Mouse (Mus musculus) sigmoid colon, adult 10 weeks (tissue): Measurements from ENCODE around the gene Gm3642. TPM values are rescaled to one million over a fixed set of nuclear protein-coding genes. Genes with fewer than 3 reads are reported as not detected.

ENCODE experiments used
- polyA plus RNA-seq: library from polyadenylated mRNA; stranded (reverse); fragments of 350-450 nt; fragmentation: Illumina TruSeq; extraction: RNeasy Lipid Tissue Mini Kit (QIAGEN cat#74804); gene quantifications from one replicate; pipeline ENCODE4 v1.2.3, GENCODE M21; 2014; ENCODE audit warnings: low read depth, low replicate concordance

Gene Gm3642
- not detected for polyA plus RNA-seq

DNA sequence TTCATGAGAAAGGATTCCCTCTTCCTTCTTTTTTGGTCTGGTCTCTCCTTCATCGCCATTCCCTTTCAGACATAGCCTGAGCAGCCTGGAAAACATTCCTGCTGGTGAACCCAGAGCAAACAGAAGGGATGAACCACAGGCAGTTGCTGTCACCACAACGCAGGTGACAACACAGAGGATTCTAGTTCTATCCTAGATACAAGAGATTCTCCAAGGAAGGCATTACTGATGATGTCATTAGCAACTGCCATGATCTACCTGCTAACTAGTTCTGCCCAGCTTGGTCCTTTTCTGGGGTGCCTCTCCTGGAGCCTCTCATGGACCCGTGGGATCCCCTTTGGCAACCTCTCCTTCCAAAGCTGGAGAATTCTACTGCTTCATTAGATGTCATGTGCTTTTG is at the start of gene Gm3642:
TSS of gene Gm3642 (minus strand) at position 101 of the 400 bp plus-strand sequence.

DNA sequence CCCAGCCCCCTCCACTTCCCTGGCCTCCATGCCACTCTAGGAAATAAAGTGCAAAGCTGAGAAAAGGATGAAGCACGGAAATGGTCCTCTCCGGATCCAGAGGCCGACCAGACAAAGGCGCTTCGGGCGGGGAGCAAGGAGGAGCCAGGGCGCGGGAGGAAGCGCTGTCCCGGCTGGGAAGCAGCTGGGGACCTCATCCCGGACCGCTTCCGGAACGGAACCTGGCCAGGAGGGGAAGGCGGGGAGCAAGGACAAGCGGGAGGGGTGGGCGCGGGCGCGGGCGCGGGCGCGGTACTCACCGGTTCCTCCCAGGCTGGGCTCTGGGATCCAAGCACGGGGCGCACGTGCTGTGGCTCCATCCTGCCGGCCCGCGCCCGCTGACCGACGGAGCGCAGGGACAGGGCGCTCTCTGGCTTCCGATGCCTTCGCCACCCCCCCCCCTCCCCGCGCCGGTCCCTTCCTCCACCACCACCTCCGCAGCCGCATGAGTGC is 49.5 kb upstream of the Gm3642 start, which contains the start of gene Gm3667:
TSS of gene Gm3667 (minus strand) at position 442 of the 492 bp plus-strand sequence.

Other genes starting within 250 kb of the Gm3642 start
- 0.28 TPM for gene Gm3629, start 249.7 kb downstream of the Gm3642 start, polyA plus RNA-seq
- gene Gm3460, start 217.9 kb downstream of the Gm3642 start, polyA plus RNA-seq = not detected
- not detected for gene Gm10251, start 156.1 kb downstream of the Gm3642 start, polyA plus RNA-seq
- gene Gm8050, start 120.1 kb downstream of the Gm3642 start, polyA plus RNA-seq = not detected
- gene Gm3636, start 98.0 kb downstream of the Gm3642 start, polyA plus RNA-seq = 7.3 TPM
- not detected for gene Gm8362, start 65.9 kb downstream of the Gm3642 start, polyA plus RNA-seq
- gene Gm3667, start 49.7 kb upstream of the Gm3642 start, polyA plus RNA-seq = 0.38 TPM
- gene Gm6356, start 133.5 kb upstream of the Gm3642 start, polyA plus RNA-seq = not detected
- gene Gm10406, start 187.1 kb upstream of the Gm3642 start, polyA plus RNA-seq = 0.47 TPM
- gene Gm3685, start 204.7 kb upstream of the Gm3642 start, polyA plus RNA-seq = not detected